Mouse (Mus musculus) right cerebral cortex, postnatal 36 days (tissue): ENCODE measurements at regions not wholly inside any gene's neighbourhood (a gene's known extent, or its start where the extent isn't known, plus 50 kb on each side); places are given as distances from the start of the nearest gene placed in this dataset.

Experiments used
- DNase-seq, 2 experiments: peaks; one replicate each; pipeline ENCODE4 v3.0.0; 2022; ENCODE audit warnings: low spot score in 2 of 2, mixed read lengths in 1 of 2

DNA sequence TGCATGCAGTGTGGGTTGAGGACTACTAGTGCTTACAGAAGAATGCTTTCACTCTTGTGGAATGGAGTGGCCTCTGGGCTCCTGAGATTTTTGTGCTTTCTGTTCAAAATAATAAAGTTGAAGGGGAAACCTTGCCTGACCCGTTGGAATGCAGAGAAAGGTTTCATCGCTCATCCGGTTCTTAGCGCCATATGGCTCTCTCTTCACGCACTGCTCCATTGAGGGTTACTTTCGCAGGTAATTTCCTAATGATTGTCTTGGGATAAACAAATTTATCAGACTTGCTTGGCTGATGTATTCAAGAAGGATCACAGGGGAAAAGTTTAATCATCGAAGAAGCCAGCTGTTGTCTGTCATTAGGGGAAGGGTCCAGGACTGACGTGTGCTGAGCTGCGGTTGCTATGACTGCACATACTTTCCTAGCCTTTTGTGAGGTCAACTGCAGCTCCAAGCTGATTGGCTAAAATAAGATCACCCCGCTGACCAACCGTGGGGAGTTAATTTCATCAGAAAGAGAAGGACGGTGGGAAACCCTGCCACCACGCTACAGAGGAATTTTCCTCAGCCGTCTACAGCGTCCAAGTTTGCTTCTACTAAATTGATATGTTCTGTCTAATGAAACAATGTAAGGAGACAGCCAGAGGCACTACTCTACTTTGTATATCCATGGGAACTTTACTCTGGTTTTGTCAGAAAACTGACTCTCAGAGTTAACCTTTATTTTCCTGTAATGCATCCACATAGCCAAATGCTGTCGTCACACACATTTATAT is 210.9 kb downstream of the Sox2 start:
- DNase-seq, result no peak

DNA sequence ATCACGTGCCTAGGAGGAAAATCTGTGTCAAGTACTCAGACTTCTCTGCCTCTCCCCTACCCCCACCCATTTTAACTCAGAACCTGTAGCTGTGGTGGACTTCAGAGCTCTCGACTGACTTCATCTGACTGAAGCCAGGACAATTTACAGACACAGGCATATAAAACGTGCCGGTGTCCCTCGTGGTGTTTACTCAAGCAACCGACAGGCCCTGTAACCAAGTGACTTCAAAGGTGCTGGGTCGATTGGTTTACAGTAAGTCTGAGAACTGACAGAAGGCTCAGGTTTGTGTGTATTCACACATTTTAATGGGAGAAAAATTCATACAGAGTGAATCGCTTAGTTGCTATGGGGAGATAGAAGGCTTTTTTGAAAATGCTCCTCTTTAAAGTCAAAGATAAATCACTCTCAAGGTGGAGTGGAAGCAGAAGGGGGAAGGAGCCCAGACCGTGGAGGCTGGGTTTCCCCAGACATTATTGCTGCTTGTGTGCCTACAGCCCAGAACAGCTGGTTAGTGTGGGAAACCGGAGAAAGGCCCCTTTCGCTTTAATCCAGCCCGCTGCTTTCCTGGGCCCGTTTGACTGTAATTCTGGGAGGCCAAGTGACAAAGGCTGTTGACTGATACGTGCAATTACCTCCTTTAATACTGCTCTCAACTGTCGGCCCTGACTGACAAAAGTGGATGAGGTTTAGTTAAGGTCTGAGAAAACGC is 218.6 kb downstream of the Sox2 start:
- DNase-seq, result no peak

DNA sequence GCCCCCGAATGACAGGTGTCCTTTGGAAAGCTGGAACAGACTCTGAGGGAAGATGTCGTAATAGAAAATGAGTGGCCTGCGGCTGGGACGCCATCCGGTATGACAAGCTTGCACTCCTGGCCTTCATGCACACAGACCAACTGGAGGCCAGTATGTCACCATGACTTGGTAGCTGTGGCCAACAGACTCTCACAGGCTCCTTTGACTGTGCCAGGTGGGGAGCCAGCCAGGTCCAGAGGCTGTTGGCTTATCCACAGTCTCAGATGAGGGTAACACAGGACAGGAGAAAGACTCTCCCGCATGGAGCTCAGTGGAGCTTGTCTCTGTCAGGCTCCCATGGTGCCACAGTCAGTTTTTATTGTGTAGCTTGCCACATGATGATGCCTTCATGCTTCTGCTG is 219.7 kb downstream of the Sox2 start:
- DNase-seq, result no peak

- no peak for DNase-seq
These were observed 234.9 kb downstream of the Sox2 start for GRCm38 (mm10) chr3:34885137-34885536.

- no peak for DNase-seq
These were observed 243.2 kb downstream of the Sox2 start for GRCm38 (mm10) chr3:34893381-34893780.

- DNase-seq, result no peak
These were observed 252.9 kb downstream of the Sox2 start for GRCm38 (mm10) chr3:34903106-34903505.

DNA sequence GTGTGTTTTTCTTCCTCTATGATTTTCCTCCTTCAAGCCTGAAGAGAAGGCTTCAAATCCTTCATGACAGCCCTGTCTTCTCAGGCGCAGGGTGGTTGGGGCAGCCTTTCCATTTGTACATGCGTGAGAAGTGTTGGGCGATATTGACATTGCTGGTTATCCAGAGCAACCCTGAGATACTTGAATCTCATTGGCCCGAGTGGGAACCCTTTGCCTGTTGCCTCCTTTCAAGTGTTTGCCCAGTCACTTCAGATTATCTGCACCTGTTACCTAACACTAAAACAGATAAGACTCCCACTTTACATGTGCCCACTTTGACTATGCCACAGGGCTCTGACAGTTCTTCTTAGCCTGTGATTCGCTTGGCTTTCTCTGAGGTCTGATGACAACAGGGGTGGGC is 258.3 kb downstream of the Sox2 start:
- no peak for DNase-seq

DNA sequence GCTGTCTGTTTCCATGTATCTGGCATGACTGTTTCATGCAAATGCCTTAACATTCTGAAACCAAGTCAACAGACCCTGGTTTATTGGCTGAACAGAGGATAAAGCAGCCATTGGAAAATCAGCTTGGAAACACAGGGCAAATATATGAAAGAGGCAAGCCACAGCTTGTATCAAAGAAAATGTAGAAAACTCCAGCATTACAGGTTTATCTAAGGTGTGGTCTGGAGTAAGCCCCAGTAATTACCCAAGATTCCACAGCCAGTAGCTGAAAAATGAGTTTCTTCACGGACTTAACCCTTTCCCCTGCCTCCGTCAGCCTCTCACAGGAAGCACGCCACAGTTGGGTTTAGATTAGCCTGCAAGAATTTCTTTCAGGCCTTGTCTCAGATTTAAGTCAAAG is 259.1 kb downstream of the Sox2 start:
- no peak for DNase-seq

GRCm38 (mm10) chr3:34918326-34918932 is 268.2 kb downstream of the Sox2 start:
- DNase-seq, result no peak

GRCm38 (mm10) chr3:34920497-34920896 is 270.3 kb downstream of the Sox2 start:
- DNase-seq, result no peak

- no peak for DNase-seq
These were observed 299.7 kb downstream of the Sox2 start for GRCm38 (mm10) chr3:34949867-34950266.

DNA sequence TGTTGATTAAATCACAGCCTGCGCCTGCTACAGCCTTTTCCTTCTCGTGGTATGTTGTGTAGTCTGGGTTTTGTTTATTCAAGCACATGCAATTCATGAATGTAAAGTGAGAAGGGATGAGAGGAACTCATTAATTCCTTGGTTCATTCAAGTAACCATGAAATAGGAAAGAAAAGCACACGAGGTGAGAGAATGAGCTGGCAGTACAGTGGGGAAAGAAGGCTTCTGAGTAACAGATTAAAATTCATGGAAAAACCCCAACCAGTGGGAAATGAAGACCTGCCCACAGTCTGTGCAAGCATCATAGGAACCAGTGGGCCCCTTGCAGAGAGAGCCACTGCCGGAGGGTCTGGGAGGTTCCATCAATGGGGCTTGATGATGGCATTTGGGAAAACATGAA is 306.0 kb downstream of the Sox2 start:
- no peak for DNase-seq

GRCm38 (mm10) chr3:34959044-34959521 is 308.9 kb downstream of the Sox2 start:
- no peak for DNase-seq

DNA sequence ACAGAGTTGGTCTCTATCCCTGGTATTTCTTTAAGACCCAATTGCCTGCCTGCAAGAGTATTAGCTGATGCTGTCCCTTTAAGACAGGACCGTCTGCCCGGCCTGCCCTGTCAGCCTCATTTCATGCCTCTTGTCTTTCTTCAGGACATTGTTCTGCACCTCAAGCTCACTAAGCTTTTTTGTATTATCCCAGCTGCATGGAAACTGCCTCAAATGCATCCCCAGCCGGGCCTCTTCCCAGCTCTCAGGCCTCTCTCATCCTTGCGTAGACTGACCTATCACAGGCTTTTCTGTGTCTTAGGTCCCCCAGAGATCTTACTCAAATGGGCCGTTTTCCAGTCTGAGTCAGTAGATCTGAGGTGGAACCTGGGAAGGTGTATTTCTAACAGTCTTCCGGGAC is 316.2 kb downstream of the Sox2 start:
- no peak for DNase-seq

DNA sequence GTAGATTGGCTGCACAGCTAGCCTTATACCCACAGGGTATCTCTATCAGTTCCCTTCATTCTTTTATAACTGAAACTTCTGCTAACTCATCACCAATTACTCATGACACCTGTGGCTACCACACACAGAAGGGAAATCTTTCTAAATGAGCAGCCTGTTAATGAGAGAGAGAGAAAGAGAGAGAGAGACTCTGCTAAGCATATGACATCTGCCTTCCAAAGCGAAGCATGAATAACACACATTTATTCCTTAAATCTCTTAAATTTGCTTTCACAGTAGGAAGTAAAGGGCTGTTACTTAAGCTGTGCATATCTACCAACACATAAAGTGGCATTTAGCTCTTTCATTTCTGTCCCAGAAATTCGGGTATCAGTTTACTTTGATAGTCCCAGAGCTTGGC is 317.7 kb downstream of the Sox2 start:
- no peak for DNase-seq

- DNase-seq, result no peak
These were observed 321.3 kb downstream of the Sox2 start for GRCm38 (mm10) chr3:34971536-34971935.

DNA sequence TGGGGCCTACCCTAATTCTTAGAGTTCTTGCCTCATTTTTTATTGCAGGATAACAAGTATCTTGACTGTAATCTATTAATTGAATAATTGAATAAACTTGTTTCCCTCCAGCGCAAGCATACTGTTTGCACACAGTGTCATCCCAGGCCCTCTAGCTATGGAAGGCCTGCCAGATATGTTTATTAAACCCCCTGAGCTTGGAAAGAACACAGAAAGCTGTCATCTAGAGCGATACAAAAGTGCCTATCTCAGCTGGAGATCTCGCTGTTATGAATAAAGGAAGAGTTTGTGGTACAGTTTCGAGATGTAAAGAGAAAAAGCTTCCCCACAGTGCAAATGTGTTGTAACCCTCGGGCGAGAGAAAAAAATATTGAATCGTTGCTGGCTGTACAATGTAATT is 324.2 kb downstream of the Sox2 start:
- no peak for DNase-seq
